In genomic region chr7:28321974-28322720, GRCm38 (mm10) we compare ENCODE assay signal across 22 mouse cellular contexts. TPM values are rescaled to one million over a fixed set of nuclear protein-coding genes. Genes with fewer than 3 reads are reported as not detected.
A peak's percentile ranks its signal among the peaks of the same experiment; 100 is the strongest.
DNase-seq lines count a peak whose midpoint lies in the region; ATAC-seq and TF ChIP-seq lines count a peak whose summit lies in the region.
"Had no signal": no experiment of that assay in that cellular context is flagged by ENCODE, and none has a peak within 500 bp of the region (broad histone marks: within the 10 kb centered on the region; RNA-seq: fewer than 3 reads in every experiment).

No protein-coding gene starts in this region.

- TF ChIP-seq EP300 in liver, embryonic 14.5 days (IDR thresholded peaks at IDR 0.05; ENCODE audit: low read depth), result no peak

- H3K27ac ChIP-seq in intestine, postnatal 0 days (ENCODE audit: low read depth, low read length), result no peak overlapping the region; the same call in 1 of the 2 replicates
- H3K27ac ChIP-seq in intestine, embryonic 15.5 days, result no peak overlapping the region
- H3K27ac ChIP-seq in liver, embryonic 14.5 days, result no peak overlapping the region
- H3K27ac ChIP-seq in liver, embryonic 12.5 days, result no peak overlapping the region
- no peak overlapping the region for H3K27ac ChIP-seq in left cerebral cortex, adult 2 months
- H3K27ac ChIP-seq in forebrain, embryonic 15.5 days (replicated peaks), result no peak overlapping the region
- H3K27ac ChIP-seq: embryonic facial prominence, embryonic 10.5 days; heart, adult 2 months; heart, embryonic 15.5 days; lung, embryonic 15.5 days; macrophage; midbrain, embryonic 13.5 days; neural tube, embryonic 13.5 days had no signal

- H3K9ac ChIP-seq in intestine, postnatal 0 days (ENCODE audit: low read depth, low read length), result no peak overlapping the region
- no peak overlapping the region for H3K9ac ChIP-seq in intestine, embryonic 15.5 days
- H3K9ac ChIP-seq in liver, embryonic 14.5 days (replicated peaks), result no peak overlapping the region
- H3K9ac ChIP-seq in liver, embryonic 12.5 days, result no peak overlapping the region
- H3K9ac ChIP-seq in forebrain, embryonic 15.5 days (replicated peaks), result no peak overlapping the region
- H3K9ac ChIP-seq: heart, embryonic 15.5 days; lung, embryonic 15.5 days; midbrain, embryonic 13.5 days; neural tube, embryonic 13.5 days had no signal

- intact Hi-C loops in left cerebral cortex, adult 2 months (cut with DNase I), result no loop called here

- H3K27me3 ChIP-seq in intestine, postnatal 0 days (replicated peaks; ENCODE audit: control insufficient read depth, insufficient read depth, low read length), result no peaks in the 10 kb centered on the region
- no peaks in the 10 kb centered on the region for H3K27me3 ChIP-seq in intestine, embryonic 15.5 days (replicated peaks)
- H3K27me3 ChIP-seq in liver, embryonic 14.5 days (ENCODE audit: control insufficient read depth, insufficient read depth, low read length), result no peaks in the 10 kb centered on the region
- no peaks in the 10 kb centered on the region for H3K27me3 ChIP-seq in liver, embryonic 12.5 days (replicated peaks)
- H3K27me3 ChIP-seq in forebrain, embryonic 15.5 days, result no peaks in the 10 kb centered on the region
- H3K27me3 ChIP-seq: heart, embryonic 15.5 days; lung, embryonic 15.5 days; midbrain, embryonic 13.5 days; neural tube, embryonic 13.5 days had no signal

- TF ChIP-seq CTCF in intestine, postnatal 0 days (IDR thresholded peaks at IDR 0.05; ENCODE audit: low read depth), result no peak
- no peak for TF ChIP-seq CTCF in liver, embryonic 14.5 days (IDR thresholded peaks at IDR 0.05; ENCODE audit: low read depth)
- TF ChIP-seq CTCF in left cerebral cortex, adult 2 months (IDR thresholded peaks at IDR 0.05), result no peak

- no peak for DNase-seq in liver, embryonic 14.5 days (ENCODE audit: low read depth in 3 of 3, low spot score in 3 of 3)
- peak; percentile 26 to 70 for DNase-seq in kidney, postnatal 36 days
- DNase-seq in left cerebral cortex, adult 2 months (ENCODE audit: extremely low spot score in 1 of 2, low spot score in 2 of 2), result no peak
- DNase-seq: adrenal gland, postnatal 25 days; cerebellum, adult 11-12 months; gastrocnemius, postnatal 10 days; heart, adult 2 months; heart, postnatal 4 days; right cerebral cortex, adult 18-20 months; thymus, postnatal 14 days had no signal

- H3K4me3 ChIP-seq in intestine, postnatal 0 days (ENCODE audit: low read depth, low read length), result no peak overlapping the region
- no peak overlapping the region for H3K4me3 ChIP-seq in intestine, embryonic 15.5 days (replicated peaks)
- no peak overlapping the region for H3K4me3 ChIP-seq in liver, embryonic 14.5 days (ENCODE audit: insufficient read depth in 1 of 2, low read depth in 2 of 2, low read length in 2 of 2)
- no peak overlapping the region for H3K4me3 ChIP-seq in liver, embryonic 12.5 days
- no peak overlapping the region for H3K4me3 ChIP-seq in left cerebral cortex, adult 2 months
- no peak overlapping the region for H3K4me3 ChIP-seq in forebrain, embryonic 15.5 days
- H3K4me3 ChIP-seq: embryonic facial prominence, embryonic 10.5 days; heart, adult 2 months; heart, embryonic 15.5 days; lung, embryonic 15.5 days; midbrain, embryonic 13.5 days; neural tube, embryonic 13.5 days had no signal

- H3K9me3 ChIP-seq in intestine, postnatal 0 days (ENCODE audit: control insufficient read depth), result no peaks in the 10 kb centered on the region
- no peaks in the 10 kb centered on the region for H3K9me3 ChIP-seq in intestine, embryonic 15.5 days
- H3K9me3 ChIP-seq in liver, embryonic 14.5 days (ENCODE audit: control insufficient read depth, low read length), result no peaks in the 10 kb centered on the region
- H3K9me3 ChIP-seq in liver, embryonic 12.5 days (replicated peaks), result no peaks in the 10 kb centered on the region
- no peaks in the 10 kb centered on the region for H3K9me3 ChIP-seq in forebrain, embryonic 15.5 days
- H3K9me3 ChIP-seq: embryonic facial prominence, embryonic 10.5 days; G1E; heart, embryonic 15.5 days; lung, embryonic 15.5 days; midbrain, embryonic 13.5 days; neural tube, embryonic 13.5 days had no signal

- H3K36me3 ChIP-seq in intestine, postnatal 0 days (ENCODE audit: control insufficient read depth, insufficient read depth), result peaks cover 97% of the 10 kb centered on the region
- peaks cover 81% of the 10 kb centered on the region for H3K36me3 ChIP-seq in intestine, embryonic 15.5 days
- H3K36me3 ChIP-seq in liver, embryonic 14.5 days (replicated peaks; ENCODE audit: control insufficient read depth, insufficient read depth, low read depth), result peaks cover 82% of the 10 kb centered on the region
- peaks cover 100% of the 10 kb centered on the region for H3K36me3 ChIP-seq in liver, embryonic 12.5 days
- peaks cover 98% of the 10 kb centered on the region for H3K36me3 ChIP-seq in forebrain, embryonic 15.5 days

- H3K4me2 ChIP-seq in intestine, postnatal 0 days (replicated peaks; ENCODE audit: low read depth), result no peak overlapping the region
- no peak overlapping the region for H3K4me2 ChIP-seq in intestine, embryonic 15.5 days (replicated peaks)
- no peak overlapping the region for H3K4me2 ChIP-seq in liver, embryonic 14.5 days (ENCODE audit: low read depth)
- no peak overlapping the region for H3K4me2 ChIP-seq in liver, embryonic 12.5 days
- H3K4me2 ChIP-seq in forebrain, embryonic 15.5 days (replicated peaks), result no peak overlapping the region
- H3K4me2 ChIP-seq: heart, embryonic 15.5 days; lung, embryonic 15.5 days; midbrain, embryonic 13.5 days; neural tube, embryonic 13.5 days had no signal

- 84% methylated on average over 15 of the region's 15 CpGs for WGBS in intestine, postnatal 0 days
- 92% methylated on average over 15 of the region's 15 CpGs for WGBS in intestine, embryonic 15.5 days
- 69% methylated on average over 15 of the region's 15 CpGs for WGBS in liver, embryonic 14.5 days (ENCODE audit: insufficient replicate concordance)
- 78% methylated on average over 15 of the region's 15 CpGs for WGBS in liver, embryonic 12.5 days (ENCODE audit: insufficient replicate concordance)
- 95% methylated on average over 15 of the region's 15 CpGs for WGBS in forebrain, embryonic 15.5 days

- no peaks in the 10 kb centered on the region for H3K4me1 ChIP-seq in intestine, postnatal 0 days (replicated peaks; ENCODE audit: control insufficient read depth, insufficient read depth, low read length)
- H3K4me1 ChIP-seq in intestine, embryonic 15.5 days (replicated peaks), result no peaks in the 10 kb centered on the region
- no peaks in the 10 kb centered on the region for H3K4me1 ChIP-seq in liver, embryonic 14.5 days (replicated peaks; ENCODE audit: control insufficient read depth in 2 of 2, insufficient read depth in 2 of 2, low read length in 1 of 2)
- H3K4me1 ChIP-seq in liver, embryonic 12.5 days, result no peaks in the 10 kb centered on the region; the same call in 1 of the 2 replicates
- H3K4me1 ChIP-seq in forebrain, embryonic 15.5 days, result no peaks in the 10 kb centered on the region
- H3K4me1 ChIP-seq: embryonic facial prominence, embryonic 10.5 days; heart, embryonic 15.5 days; lung, embryonic 15.5 days; midbrain, embryonic 13.5 days; neural tube, embryonic 13.5 days had no signal

- peak; percentile 32; the same call in 1 of the 2 replicates for ATAC-seq in intestine, postnatal 0 days
- ATAC-seq in intestine, embryonic 15.5 days, result no peak
- ATAC-seq in liver, embryonic 14.5 days (ENCODE audit: insufficient read depth), result peak; percentile 22; the same call in 1 of the 2 replicates
- no peak for ATAC-seq in liver, embryonic 12.5 days
- ATAC-seq in forebrain, embryonic 15.5 days (replicated peaks), result no peak
- ATAC-seq: midbrain, embryonic 13.5 days had no signal

RNA-seq across cellular contexts. Expression of gene Timm50, which starts 10.3 kb away (rescaled TPM):
- polyA plus RNA-seq in intestine, postnatal 0 days (2015; fragmentation: Nextera tagmentation; extraction: Ambion mirVana), result 68.8 and 69.7 TPM in 2 replicates
- polyA plus RNA-seq in intestine, embryonic 15.5 days (2015; fragmentation: Nextera tagmentation; extraction: Ambion mirVana), result 165 and 169 TPM in 2 replicates
- 45.4 and 52.3 TPM in 2 replicates for polyA plus RNA-seq in liver, embryonic 14.5 days (2012; rRNA removed)
- polyA plus RNA-seq in liver, embryonic 14.5 days (2014; fragmentation: Nextera tagmentation; extraction: Ambion mirVana), result 91.1 and 95.2 TPM in 2 replicates
- 137 and 146 TPM in 2 replicates for polyA plus RNA-seq in liver, embryonic 12.5 days (2016; fragmentation: Nextera tagmentation; extraction: Ambion mirVana)
- 10 to 100 TPM; 41.7 to 47.0 TPM for total RNA-seq in left cerebral cortex, adult 2 months (2021)
- 149 and 158 TPM in 2 replicates for polyA plus RNA-seq in forebrain, embryonic 15.5 days (2015; fragmentation: Nextera tagmentation; extraction: Ambion mirVana)

RNA-seq across cellular contexts. Expression of gene Supt5, which starts 16.4 kb away (rescaled TPM):
- polyA plus RNA-seq in intestine, postnatal 0 days (2015; fragmentation: Nextera tagmentation; extraction: Ambion mirVana), result 32.5 and 34.6 TPM in 2 replicates
- 67.9 and 75.6 TPM in 2 replicates for polyA plus RNA-seq in intestine, embryonic 15.5 days (2015; fragmentation: Nextera tagmentation; extraction: Ambion mirVana)
- 29.4 and 29.6 TPM in 2 replicates for polyA plus RNA-seq in liver, embryonic 14.5 days (2012; rRNA removed)
- polyA plus RNA-seq in liver, embryonic 14.5 days (2014; fragmentation: Nextera tagmentation; extraction: Ambion mirVana), result 21.7 and 26.2 TPM in 2 replicates
- 54.0 TPM in 2 replicates for polyA plus RNA-seq in liver, embryonic 12.5 days (2016; fragmentation: Nextera tagmentation; extraction: Ambion mirVana)
- total RNA-seq in left cerebral cortex, adult 2 months (2021), result 100 to 1,000 TPM; 124 to 126 TPM
- polyA plus RNA-seq in forebrain, embryonic 15.5 days (2015; fragmentation: Nextera tagmentation; extraction: Ambion mirVana), result 104 and 107 TPM in 2 replicates

RNA-seq across cellular contexts. Expression of gene Dll3, which starts 20.1 kb away (rescaled TPM):
- polyA plus RNA-seq in intestine, postnatal 0 days (2015; fragmentation: Nextera tagmentation; extraction: Ambion mirVana), result 0.90 and 0.95 TPM in 2 replicates
- polyA plus RNA-seq in intestine, embryonic 15.5 days (2015; fragmentation: Nextera tagmentation; extraction: Ambion mirVana), result 5.7 and 6.0 TPM in 2 replicates
- 0.03 and 0.04 TPM in 2 replicates for polyA plus RNA-seq in liver, embryonic 14.5 days (2012; rRNA removed)
- not detected in 2 replicates for polyA plus RNA-seq in liver, embryonic 14.5 days (2014; fragmentation: Nextera tagmentation; extraction: Ambion mirVana)
- 0.10 and 0.31 TPM in 2 replicates for polyA plus RNA-seq in liver, embryonic 12.5 days (2016; fragmentation: Nextera tagmentation; extraction: Ambion mirVana)
- total RNA-seq in left cerebral cortex, adult 2 months (2021), result 1 to 10 TPM; 1.1 to 1.9 TPM
- 15.4 and 16.7 TPM in 2 replicates for polyA plus RNA-seq in forebrain, embryonic 15.5 days (2015; fragmentation: Nextera tagmentation; extraction: Ambion mirVana)
- total RNA-seq: adrenal gland, postnatal 25 days; gastrocnemius, postnatal 10 days; heart, adult 2 months; heart, postnatal 4 days had no signal
- polyA plus RNA-seq: heart, adult 2 months; macrophage had no signal

RNA-seq across cellular contexts. Expression of gene Rps16, which starts 28.3 kb away (rescaled TPM):
- 695 and 702 TPM in 2 replicates for polyA plus RNA-seq in intestine, postnatal 0 days (2015; fragmentation: Nextera tagmentation; extraction: Ambion mirVana)
- polyA plus RNA-seq in intestine, embryonic 15.5 days (2015; fragmentation: Nextera tagmentation; extraction: Ambion mirVana), result 1,085 and 1,147 TPM in 2 replicates
- 512 and 1,209 TPM in 2 replicates for polyA plus RNA-seq in liver, embryonic 14.5 days (2012; rRNA removed)
- 874 and 900 TPM in 2 replicates for polyA plus RNA-seq in liver, embryonic 14.5 days (2014; fragmentation: Nextera tagmentation; extraction: Ambion mirVana)
- 986 and 994 TPM in 2 replicates for polyA plus RNA-seq in liver, embryonic 12.5 days (2016; fragmentation: Nextera tagmentation; extraction: Ambion mirVana)
- total RNA-seq in left cerebral cortex, adult 2 months (2021), result 100 to 1,000 TPM; 440 to 450 TPM
- polyA plus RNA-seq in forebrain, embryonic 15.5 days (2015; fragmentation: Nextera tagmentation; extraction: Ambion mirVana), result 514 and 544 TPM in 2 replicates

RNA-seq across cellular contexts. Expression of gene Selenov, which starts 31.2 kb away (rescaled TPM):
- 0.24 TPM in 1 of 2 replicates, not detected in the other for polyA plus RNA-seq in intestine, postnatal 0 days (2015; fragmentation: Nextera tagmentation; extraction: Ambion mirVana)
- 0.18 TPM in 1 of 2 replicates, not detected in the other for polyA plus RNA-seq in intestine, embryonic 15.5 days (2015; fragmentation: Nextera tagmentation; extraction: Ambion mirVana)
- not detected in 2 replicates for polyA plus RNA-seq in liver, embryonic 14.5 days (2012; rRNA removed)
- not detected in 2 replicates for polyA plus RNA-seq in liver, embryonic 14.5 days (2014; fragmentation: Nextera tagmentation; extraction: Ambion mirVana)
- polyA plus RNA-seq in liver, embryonic 12.5 days (2016; fragmentation: Nextera tagmentation; extraction: Ambion mirVana), result not detected in 2 replicates
- total RNA-seq in left cerebral cortex, adult 2 months (2021), result 1 to 10 TPM in 1 of 2 experiments, under 1 TPM in 1; 0.79 to 1.1 TPM
- 0.24 and 0.31 TPM in 2 replicates for polyA plus RNA-seq in forebrain, embryonic 15.5 days (2015; fragmentation: Nextera tagmentation; extraction: Ambion mirVana)
- total RNA-seq: adrenal gland, postnatal 25 days; G1E; gastrocnemius, postnatal 10 days; heart, adult 2 months; heart, postnatal 4 days had no signal
- polyA plus RNA-seq: G1E; heart, embryonic 15.5 days; lung, embryonic 15.5 days; macrophage; small intestine, adult 2 months had no signal

Comparison
In these comparisons a context has a peak if more than half of its experiments do, and no peak if none do; other contexts are left out.
1. ATAC-seq: peak in intestine, postnatal 0 days (single experiment) and liver, embryonic 14.5 days (single experiment); none in intestine, embryonic 15.5 days (single experiment), liver, embryonic 12.5 days (single experiment) and forebrain, embryonic 15.5 days (single experiment).
2. DNase-seq: peak in kidney, postnatal 36 days (2 of 2); none in liver, embryonic 14.5 days (0 of 3) and left cerebral cortex, adult 2 months (0 of 2).